8 mouse cellular contexts compared by ENCODE assay signal in genomic region chr6:11907269-11908032, GRCm38 (mm10). TPM values are rescaled to one million over a fixed set of nuclear protein-coding genes. Genes with fewer than 3 reads are reported as not detected.
A peak's percentile ranks its signal among the peaks of the same experiment; 100 is the strongest.
DNase-seq lines count a peak whose midpoint lies in the region; ATAC-seq lines count a peak whose summit lies in the region.

TSS of gene Ndufa4 (minus strand) at chr6:11907497.
TSS of gene Phf14 (plus strand) at chr6:11907809.

- no peaks in the 10 kb centered on the region for H3K9me3 ChIP-seq in hindbrain, embryonic 11.5 days (ENCODE audit: control insufficient read depth, low read length)

- H3K9ac ChIP-seq in hindbrain, embryonic 11.5 days (ENCODE audit: low read depth, low read length) = peak within 1 kb of the TSS; percentile 83

- DNase-seq in Muller cell, postnatal 12 days (ENCODE audit: inconsistent ontology term) = peak; percentile 94
- peak; percentile 95 for DNase-seq in cerebellum, adult 9-11 months
- peak; percentile 84 to 94 for DNase-seq in frontal cortex, adult 2 months (ENCODE audit: extremely low spot score in 1 of 2, low spot score in 1 of 2)
- DNase-seq in hindbrain, embryonic 11.5 days (ENCODE audit: low spot score) = peak; percentile 91
- peak; percentile 90 to 91 for DNase-seq in layer of hippocampus, postnatal 10 days (ENCODE audit: low spot score in 2 of 2)
- peak; percentile 94 for DNase-seq in lung, postnatal 10 days
- DNase-seq in ovary, postnatal 36 days (ENCODE audit: low spot score) = peak; percentile 90
- peak; percentile 87 for DNase-seq in thymus, postnatal 25 days

- H3K4me3 ChIP-seq in hindbrain, embryonic 11.5 days (ENCODE audit: low read depth, low read length) = peak within 1 kb of the TSS; percentile 90

- no peak within 1 kb of the TSS for H3K27ac ChIP-seq in hindbrain, embryonic 11.5 days (ENCODE audit: low read depth, low read length)

- H3K27me3 ChIP-seq in hindbrain, embryonic 11.5 days (ENCODE audit: control insufficient read depth, insufficient read depth, low read length) = no peaks in the 10 kb centered on the region

- under 1% methylated on average over 58 of the region's 59 CpGs for WGBS in hindbrain, embryonic 11.5 days

- H3K4me2 ChIP-seq in hindbrain, embryonic 11.5 days (replicated peaks; ENCODE audit: low read depth, low read length) = peak within 1 kb of the TSS; percentile 55

- H3K36me3 ChIP-seq in hindbrain, embryonic 11.5 days (ENCODE audit: control insufficient read depth, insufficient read depth, low read length) = no peaks in the 10 kb centered on the region

- H3K4me1 ChIP-seq in hindbrain, embryonic 11.5 days (replicated peaks; ENCODE audit: control insufficient read depth, insufficient read depth, low read length) = no peaks in the 10 kb centered on the region

- ATAC-seq in hindbrain, embryonic 11.5 days (ENCODE audit: low FRiP score) = peak; percentile 98

RNA-seq across cellular contexts. Expression of gene Ndufa4, which starts in this region (rescaled TPM):
- 1,071 and 1,074 TPM in 2 replicates for polyA plus RNA-seq in frontal cortex, adult 2 months (2012; rRNA removed)
- 791 and 815 TPM in 2 replicates for polyA plus RNA-seq in hindbrain, embryonic 11.5 days (2014; fragmentation: Nextera tagmentation; extraction: Ambion mirVana)
- 100 to 1,000 TPM; 785 to 815 TPM for total RNA-seq in layer of hippocampus, postnatal 10 days (2021)

RNA-seq across cellular contexts. Expression of gene Phf14, which starts in this region (rescaled TPM):
- polyA plus RNA-seq in frontal cortex, adult 2 months (2012; rRNA removed) = 47.9 and 57.6 TPM in 2 replicates
- polyA plus RNA-seq in hindbrain, embryonic 11.5 days (2014; fragmentation: Nextera tagmentation; extraction: Ambion mirVana) = 101 and 121 TPM in 2 replicates
- total RNA-seq in layer of hippocampus, postnatal 10 days (2021) = 100 to 1,000 TPM; 150 to 158 TPM
